Comparison of ENCODE assay signal across 19 mouse cellular contexts in genomic region chr13:93539311-93539710, GRCm38 (mm10). TPM values are rescaled to one million over a fixed set of nuclear protein-coding genes. Genes with fewer than 3 reads are reported as not detected.
DNase-seq lines count a peak whose midpoint lies in the region; TF ChIP-seq lines count a peak whose summit lies in the region.
"Had no signal": no experiment of that assay in that cellular context is flagged by ENCODE, and none has a peak within 500 bp of the region (broad histone marks: within the 10 kb centered on the region; RNA-seq: fewer than 3 reads in every experiment).

No protein-coding gene starts in this region.

- no peaks in the 10 kb centered on the region for H3K36me3 ChIP-seq in liver, adult 2 months (ENCODE audit: control insufficient read depth, insufficient read depth, low read length)
- H3K36me3 ChIP-seq: embryonic facial prominence, embryonic 15.5 days; forebrain, embryonic 10.5 days; heart, embryonic 13.5 days had no signal

- no peaks in the 10 kb centered on the region for H3K27me3 ChIP-seq in liver, adult 2 months (ENCODE audit: control insufficient read depth, insufficient read depth, low read length)
- H3K27me3 ChIP-seq: embryonic facial prominence, embryonic 15.5 days; heart, embryonic 13.5 days; Patski had no signal

- no peak for TF ChIP-seq POLR2A in liver, adult 2 months (IDR thresholded peaks at IDR 0.05; ENCODE audit: extremely low read depth, insufficient read depth, low read length)

- peaks cover 5% of the 10 kb centered on the region; the same call in 1 of the 2 replicates for H3K4me1 ChIP-seq in liver, adult 2 months (ENCODE audit: control insufficient read depth, insufficient read depth, low read length)
- H3K4me1 ChIP-seq: embryonic facial prominence, embryonic 15.5 days; forebrain, embryonic 10.5 days; heart, embryonic 13.5 days had no signal

- peak; percentile 52 for DNase-seq in adrenal gland, postnatal 10 days
- DNase-seq in adrenal gland, adult 18-20 months (ENCODE audit: low spot score in 2 of 2), result no peak
- DNase-seq in heart, adult 11 months, result peak; percentile 65
- DNase-seq in heart, postnatal 4 days, result no peak
- DNase-seq in liver, adult 2 months (ENCODE audit: extremely low read depth, low read depth, low spot score), result peak; percentile 83
- DNase-seq in liver (no peak), adipocyte (ENCODE audit: low spot score) (peak; percentile 4)
- DNase-seq: cerebellum, adult 11 months; cerebellum, adult 8-10 months; embryo, embryonic 11 days; gastrocnemius, adult 2 months; gastrocnemius, postnatal 25 days; heart, postnatal 36 days had no signal

- no peak overlapping the region for H3K9ac ChIP-seq in liver, adult 2 months (ENCODE audit: low read depth, low read length)
- H3K9ac ChIP-seq: embryonic facial prominence, embryonic 15.5 days; heart, embryonic 13.5 days; hindbrain, embryonic 14.5 days had no signal

- TF ChIP-seq CTCF in liver, adult 2 months (IDR thresholded peaks at IDR 0.05; ENCODE audit: low read depth, low read length), result no peak

- no peaks in the 10 kb centered on the region for H3K79me2 ChIP-seq in liver, adult 2 months (ENCODE audit: control insufficient read depth, insufficient read depth, low read length)

- no peak overlapping the region for H3K4me3 ChIP-seq in liver, adult 2 months (ENCODE audit: insufficient read depth, low read depth, low read length)
- H3K4me3 ChIP-seq: embryonic facial prominence, embryonic 15.5 days; erythroblast, embryonic 14.5 days; forebrain, embryonic 10.5 days; gastrocnemius, adult 2 months; heart, embryonic 13.5 days had no signal

- H3K27ac ChIP-seq in liver, adult 2 months (replicated peaks; ENCODE audit: insufficient read depth, low read depth, low read length), result no peak overlapping the region
- H3K27ac ChIP-seq: embryonic facial prominence, embryonic 15.5 days; forebrain, embryonic 10.5 days; gastrocnemius, adult 2 months; heart, embryonic 13.5 days; hindbrain, embryonic 14.5 days had no signal

- 18% methylated on average over 4 of the region's 4 CpGs for WGBS in liver, adult 2 months

RNA-seq across cellular contexts. Expression of gene Jmy, which starts 39.7 kb away (rescaled TPM):
- total RNA-seq in adrenal gland, postnatal 10 days (2021), result 10 to 100 TPM; 34.2 to 38.3 TPM
- 10 to 100 TPM; 37.0 to 51.1 TPM for total RNA-seq in adrenal gland, adult 18-20 months (2021)
- total RNA-seq in heart, postnatal 4 days (2021), result 10 to 100 TPM; 35.1 to 37.5 TPM
- total RNA-seq in liver, adult 2 months (2014; rRNA removed), result 7.1 and 9.1 TPM in 2 replicates
- 3.3 and 3.7 TPM in 2 replicates for polyA plus RNA-seq in liver, adult 2 months (2012; rRNA removed)

Comparison
In these comparisons a context has a peak if more than half of its experiments do, and no peak if none do; other contexts are left out.
1. DNase-seq: peak in adrenal gland, postnatal 10 days (single experiment), heart, adult 11 months (single experiment), liver, adult 2 months (single experiment) and adipocyte (single experiment); none in adrenal gland, adult 18-20 months (0 of 2), heart, postnatal 4 days (single experiment) and liver (single experiment).